Mouse (Mus musculus) heart, postnatal 10 days (tissue): Measurements from ENCODE around the gene Tagln2. TPM values are rescaled to one million over a fixed set of nuclear protein-coding genes. Genes with fewer than 3 reads are reported as not detected.
A peak's percentile ranks its signal among the peaks of the same experiment; 100 is the strongest.

Source experiments
- DNase-seq, 2 experiments: peaks; one replicate each; pipeline ENCODE4 v3.0.0; 2021
- intact Hi-C: fragments of 180-260 bp; cut with DNase I; formaldehyde crosslinking; loops from one replicate; pipeline ENCODE4 v1.15.1; 2025
- total RNA-seq, 2 experiments: library from RNA; stranded (reverse); gene quantifications; 2 replicates each; pipeline ENCODE4 v1.2.3; 2021

The Tagln2 gene
- total RNA-seq, 2 experiments from 2014 or later, result 173 to 178 TPM

DNA sequence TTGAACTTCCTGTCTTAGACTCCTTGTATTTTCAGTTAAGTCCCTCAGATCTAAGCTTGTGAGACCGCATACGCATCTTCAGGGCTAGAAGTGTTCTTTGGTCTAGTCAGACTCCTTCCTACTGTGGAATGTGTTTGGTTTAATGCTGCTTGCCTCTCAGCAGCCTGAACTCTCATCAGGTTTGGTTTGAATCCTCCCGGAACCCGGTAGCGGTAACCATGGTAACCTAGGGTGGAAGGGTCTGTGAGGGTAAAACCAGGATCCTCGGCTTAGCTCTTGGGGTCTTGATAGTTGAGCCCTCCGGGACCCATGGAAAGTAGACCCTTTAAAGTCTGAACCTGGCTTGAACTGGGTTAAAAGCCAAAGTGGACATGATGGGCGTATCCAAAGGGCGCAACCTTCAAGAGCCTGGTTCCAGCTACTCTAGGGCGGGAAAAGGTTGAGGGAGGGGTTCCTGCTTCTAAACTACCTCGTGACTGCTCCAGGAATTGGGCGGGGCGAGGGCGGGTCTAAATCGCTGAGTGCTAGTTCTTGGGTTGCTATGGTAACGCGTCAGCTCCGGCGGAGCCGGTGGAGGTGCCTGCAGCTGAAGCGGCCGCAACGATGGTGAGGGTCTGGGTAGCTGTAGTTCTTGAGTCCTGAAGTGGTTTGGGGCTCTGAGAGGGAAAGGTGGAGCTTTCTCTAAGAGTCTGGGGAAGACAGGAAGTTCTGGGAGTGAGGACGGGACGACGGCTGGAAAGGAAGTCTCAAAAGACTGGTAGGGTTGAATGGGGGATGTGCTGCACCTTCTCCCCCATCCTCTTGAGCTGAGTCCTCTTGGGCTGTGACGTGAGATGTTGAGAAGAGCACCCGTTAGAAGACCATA is 21.0 kb downstream of the Tagln2 start, which contains the start of gene Cfap45:
Cfap45 (plus strand) TSS at position 226 of the 865 bp plus-strand sequence.
- DNase-seq, result peak; percentile 83 to 87
- intact Hi-C loops, result no loop called here

- intact Hi-C loops, result no loop called here
- DNase-seq, result no peak
Measured at GRCm38 (mm10) chr1:172522524-172522923, 22.7 kb downstream of the Tagln2 start.

DNA sequence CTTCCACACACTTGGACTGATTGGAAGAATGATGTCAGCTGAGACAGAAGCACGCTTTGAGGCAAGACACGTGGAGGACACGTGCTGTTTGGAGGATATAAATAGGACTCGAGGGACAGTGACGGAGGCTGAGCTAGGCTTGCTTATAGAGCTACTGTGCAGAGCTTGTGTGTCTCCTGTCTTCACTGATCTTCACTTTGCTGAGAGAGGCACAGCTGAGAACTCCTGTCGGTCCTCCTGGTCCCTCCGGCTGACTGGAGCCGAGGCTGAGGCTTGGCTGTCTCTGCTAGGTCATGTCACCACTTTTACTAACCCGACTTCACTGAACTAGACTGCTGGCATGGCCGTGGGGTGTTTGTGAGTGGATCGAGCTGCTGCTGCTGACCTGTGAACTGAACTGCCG is 23.9 kb downstream of the Tagln2 start:
- DNase-seq, result peak; percentile 61 to 62
- intact Hi-C loops, result no loop called here

- DNase-seq, result peak; percentile 73
- intact Hi-C loops, result loop anchor here (1.0 kb wide), 1 partner anchor 24 kb away; no protein-coding TSS in a partner anchor
Measured at GRCm38 (mm10) chr1:172525027-172525764, 25.3 kb downstream of the Tagln2 start.

- intact Hi-C loops, result loop anchor here (1.0 kb wide), 1 partner anchor 25 kb away; no protein-coding TSS in a partner anchor
- DNase-seq, result no peak
Measured at GRCm38 (mm10) chr1:172525971-172526370, 26.1 kb downstream of the Tagln2 start.

- intact Hi-C loops, result no loop called here
- DNase-seq, result peak; percentile 71 to 80
Measured at GRCm38 (mm10) chr1:172526380-172527081, 26.7 kb downstream of the Tagln2 start.

DNA sequence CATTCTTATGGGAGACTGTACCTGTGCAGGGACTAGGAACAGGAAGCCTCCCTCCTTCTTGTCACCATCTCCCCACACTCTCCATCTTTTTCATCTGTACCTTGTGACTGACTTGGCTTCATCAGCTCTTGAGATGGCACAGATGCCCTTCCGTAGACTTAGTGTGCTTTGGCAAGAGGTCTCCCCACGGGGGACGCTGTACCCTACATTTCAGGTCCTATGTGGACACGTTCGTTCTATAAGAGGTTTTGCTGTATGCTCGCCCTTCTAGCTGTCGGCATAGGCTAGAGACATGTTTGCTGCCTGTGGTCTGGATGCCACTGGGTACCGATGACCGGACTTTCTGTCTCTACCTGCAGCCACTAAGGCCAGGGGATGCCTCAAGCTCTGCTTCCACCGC is 27.6 kb downstream of the Tagln2 start:
- DNase-seq, result no peak
- intact Hi-C loops, result no loop called here

GRCm38 (mm10) chr1:172528701-172529100 is 28.9 kb downstream of the Tagln2 start:
- intact Hi-C loops, result loop anchor here (1.0 kb wide), 3 partner anchors 35 to 105 kb away; no protein-coding TSS in a partner anchor
- DNase-seq, result peak; percentile 93 to 98

DNA sequence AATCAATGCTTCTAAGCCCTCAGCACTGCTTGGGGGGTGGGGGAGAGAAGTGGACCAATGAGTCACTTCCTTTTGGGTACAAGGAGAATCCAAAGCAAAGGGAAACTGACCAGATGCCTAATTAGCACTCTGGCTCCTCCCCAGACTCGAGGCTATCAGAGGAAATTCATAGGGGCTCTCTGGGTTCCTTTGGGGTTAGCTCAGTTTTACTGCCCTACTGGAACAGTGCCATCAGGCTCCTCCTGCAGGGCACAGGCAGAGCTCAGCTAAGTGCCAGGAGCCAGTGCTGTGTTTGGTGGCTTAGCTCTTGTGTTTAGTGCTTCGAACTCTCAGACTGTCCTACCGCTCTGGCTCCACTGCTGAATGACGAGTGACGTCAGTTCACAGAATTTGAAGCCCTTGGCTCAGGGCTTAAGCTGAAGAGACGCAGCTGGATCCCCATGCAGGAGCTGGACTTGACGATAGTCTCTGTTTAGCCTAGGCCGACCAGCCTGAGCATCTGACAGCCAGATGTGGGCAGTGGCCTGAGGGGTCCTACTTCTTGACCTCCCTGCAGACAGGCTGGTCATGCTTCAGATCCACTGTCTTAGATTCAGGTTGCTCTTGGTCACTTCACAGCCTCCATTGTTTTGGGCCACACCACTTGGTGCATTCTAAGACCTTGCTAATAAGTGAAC is 30.8 kb downstream of the Tagln2 start:
- intact Hi-C loops, result no loop called here
- peak in 1 of 2 experiments; percentile 36 for DNase-seq

DNA sequence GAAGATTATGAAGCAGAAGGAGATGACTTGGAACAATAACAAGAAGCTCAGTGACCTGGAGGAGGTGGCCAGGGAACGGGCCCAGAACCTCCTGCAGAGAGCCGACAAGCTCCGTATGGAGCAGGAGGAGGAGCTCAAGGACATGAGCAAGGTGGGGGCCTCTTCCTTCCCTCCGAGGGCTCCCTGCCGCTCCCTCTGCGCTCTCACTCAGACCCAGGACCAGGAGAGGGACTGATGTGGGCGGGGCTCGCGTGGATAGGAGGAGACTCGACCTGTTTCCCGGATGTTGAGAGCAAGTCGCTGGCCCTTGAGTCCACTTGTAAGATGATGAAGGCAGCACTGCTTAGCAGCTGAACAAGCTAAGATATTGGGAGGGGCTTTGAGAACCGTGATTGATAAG is 32.7 kb downstream of the Tagln2 start:
- DNase-seq, result peak in 1 of 2 experiments; percentile 38
- intact Hi-C loops, result loop anchor here (2.0 kb wide), 1 partner anchor 16 kb away; no protein-coding TSS in a partner anchor

- no peak for DNase-seq
- intact Hi-C loops, result no loop called here
Measured at GRCm38 (mm10) chr1:172535116-172535515, 35.3 kb downstream of the Tagln2 start.

DNA sequence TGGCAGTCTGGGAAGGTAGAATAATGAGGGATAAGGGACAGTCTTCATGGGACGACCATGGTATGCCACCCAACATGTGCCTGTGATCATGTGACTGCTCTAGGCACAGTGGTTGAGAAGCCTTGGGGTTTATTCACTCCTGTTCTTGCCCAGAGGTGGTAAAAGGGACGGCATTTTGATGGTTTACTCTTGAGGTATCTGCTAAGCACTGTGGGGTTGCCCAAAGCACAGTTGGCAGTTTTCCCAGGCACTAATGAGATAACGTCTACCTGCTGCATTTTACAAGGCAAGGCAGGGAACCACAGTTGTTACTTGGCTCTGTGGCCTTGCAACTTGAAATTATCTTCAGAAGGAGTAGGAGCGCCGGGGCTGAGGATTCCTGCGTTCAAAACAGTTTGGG is 40.0 kb downstream of the Tagln2 start:
- DNase-seq, result no peak
- intact Hi-C loops, result no loop called here

DNA sequence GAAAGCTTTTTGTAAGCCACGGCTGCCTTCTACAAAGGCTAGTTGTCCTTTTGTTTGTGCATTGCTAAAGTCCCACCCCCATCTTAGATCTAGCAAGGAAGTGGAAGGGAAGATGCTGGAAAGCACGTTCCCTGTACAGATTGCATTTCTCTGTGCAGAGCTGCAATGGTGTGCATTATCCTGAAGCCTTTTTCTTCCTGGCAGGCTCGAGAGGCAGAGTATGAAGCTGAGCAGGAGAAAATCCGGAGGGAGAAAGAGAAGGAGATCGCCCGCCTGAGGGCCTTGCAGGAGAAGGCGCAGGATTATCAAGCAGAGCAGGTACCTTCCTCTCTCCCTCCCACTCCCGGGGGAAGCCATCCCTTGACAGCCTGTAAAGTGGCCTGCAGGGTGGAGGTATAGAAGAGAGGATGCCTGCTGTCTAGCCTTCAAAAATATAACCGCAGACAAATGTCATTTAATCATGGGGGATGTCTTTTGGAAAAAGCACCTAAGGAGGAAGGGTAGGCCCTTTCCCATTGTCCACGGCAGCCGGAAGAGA is 40.5 kb downstream of the Tagln2 start:
- no peak for DNase-seq
- intact Hi-C loops, result no loop called here

- no peak for DNase-seq
- intact Hi-C loops, result no loop called here
Measured at GRCm38 (mm10) chr1:172546062-172546461, 46.2 kb downstream of the Tagln2 start.

DNA sequence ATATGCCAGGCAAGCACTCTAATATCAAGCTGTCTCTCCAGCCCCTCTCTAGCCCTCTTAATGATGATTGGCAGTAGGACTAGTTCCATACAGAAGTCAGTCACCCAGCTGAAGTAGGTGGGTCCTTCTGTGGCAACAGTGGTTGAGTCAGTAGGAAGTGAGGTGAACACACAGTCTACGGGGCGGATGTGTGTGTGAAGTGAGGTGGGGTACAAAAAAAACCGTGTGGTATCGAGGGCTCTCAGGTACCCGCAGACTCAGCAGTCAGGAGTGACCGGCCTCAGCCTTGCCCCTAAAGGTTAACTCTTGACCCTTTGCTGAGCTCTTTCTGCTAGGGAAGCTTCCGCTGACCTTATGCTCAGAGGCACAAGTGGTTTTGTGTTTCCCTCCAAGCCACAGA is 48.7 kb downstream of the Tagln2 start:
- intact Hi-C loops, result loop anchor here (2.0 kb wide), 1 partner anchor 16 kb away; no protein-coding TSS in a partner anchor
- DNase-seq, result no peak

GRCm38 (mm10) chr1:172549314-172549713 is 49.5 kb downstream of the Tagln2 start:
- DNase-seq, result no peak
- intact Hi-C loops, result loop anchor here (2.0 kb wide), 1 partner anchor 17 kb away; no protein-coding TSS in a partner anchor

GRCm38 (mm10) chr1:172549717-172550116 is 49.9 kb downstream of the Tagln2 start:
- no peak for DNase-seq
- intact Hi-C loops, result loop anchor here (2.0 kb wide), 1 partner anchor 17 kb away; no protein-coding TSS in a partner anchor

- DNase-seq, result peak; percentile 58 to 64
- intact Hi-C loops, result no loop called here
Measured at GRCm38 (mm10) chr1:172550551-172550951, 50.7 kb downstream of the Tagln2 start.

DNA sequence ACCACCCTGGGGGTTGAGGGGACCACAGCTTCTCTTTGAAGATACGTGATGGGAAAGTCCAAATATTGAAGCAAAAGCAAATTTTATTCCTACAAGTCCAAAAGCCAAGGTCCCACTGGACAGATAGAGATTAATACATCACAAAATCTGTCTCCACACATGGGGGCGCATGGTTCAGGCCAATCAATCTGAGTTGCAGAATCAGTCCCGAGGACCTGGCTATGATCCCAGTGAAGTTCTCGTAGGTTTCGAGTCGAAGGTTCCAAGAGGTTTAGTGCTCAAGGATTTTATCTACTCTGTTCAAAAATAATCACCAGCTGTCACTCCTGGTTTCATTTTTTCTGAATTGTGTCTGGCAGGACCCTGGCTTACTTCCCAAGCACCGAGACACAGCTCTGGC is 51.2 kb downstream of the Tagln2 start:
- DNase-seq, result no peak
- intact Hi-C loops, result no loop called here

DNA sequence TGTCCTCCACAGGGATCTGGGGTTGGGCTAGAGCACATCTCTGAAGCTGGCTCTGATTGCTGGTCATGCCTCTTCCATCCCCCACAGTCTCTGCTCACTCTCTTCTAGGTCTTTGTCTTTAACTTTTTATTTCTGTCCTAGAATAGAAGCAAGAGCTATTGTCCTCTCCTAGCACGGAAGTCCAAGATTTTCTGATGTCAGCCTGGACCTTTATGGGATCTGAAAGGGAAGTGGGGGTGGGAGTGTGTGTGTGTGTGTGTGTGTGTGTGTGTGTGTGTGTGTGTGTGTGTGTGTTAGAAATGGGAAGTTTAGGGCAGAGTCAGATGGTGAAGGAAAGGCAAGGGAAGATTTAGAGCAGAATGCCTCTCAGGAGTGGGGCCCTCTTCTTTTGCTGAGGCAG is 52.8 kb downstream of the Tagln2 start:
- intact Hi-C loops, result no loop called here
- DNase-seq, result peak in 1 of 2 experiments; percentile 38
